11 mouse cellular contexts compared by ENCODE assay signal in genomic region chr3:94657852-94658739, GRCm38 (mm10). TPM values are rescaled to one million over a fixed set of nuclear protein-coding genes. Genes with fewer than 3 reads are reported as not detected.
A peak's percentile ranks its signal among the peaks of the same experiment; 100 is the strongest.
DNase-seq lines count a peak whose midpoint lies in the region; ATAC-seq and TF ChIP-seq lines count a peak whose summit lies in the region.
"Not testable (repeated sequence)": the region's sequence is repeated elsewhere in the genome, so short reads cannot be mapped to it uniquely, and the experiment has no call there.
"Had no signal": no experiment of that assay in that cellular context is flagged by ENCODE, and none has a peak within 500 bp of the region (broad histone marks: within the 10 kb centered on the region; RNA-seq: fewer than 3 reads in every experiment).

No protein-coding gene starts in this region.

- TF ChIP-seq EP300 in liver, postnatal 0 days (IDR thresholded peaks at IDR 0.05; ENCODE audit: low read depth): not testable (repeated sequence)

- H3K9me3 ChIP-seq in E14TG2a.4 (ENCODE audit: low read length); forebrain, embryonic 12.5 days; hindbrain, embryonic 10.5 days; kidney, embryonic 16.5 days (ENCODE audit: low read length); liver, postnatal 0 days (ENCODE audit: low read length); midbrain, embryonic 16.5 days (replicated peaks; ENCODE audit: control insufficient read depth, low read length, poor library complexity, severe bottlenecking); stomach, embryonic 16.5 days (replicated peaks; ENCODE audit: control insufficient read depth, low read length): not testable (repeated sequence)

- H3K4me1 ChIP-seq in E14TG2a.4 (replicated peaks; ENCODE audit: low read depth, low read length): peaks cover 13% of the 10 kb centered on the region
- H3K4me1 ChIP-seq in forebrain, embryonic 12.5 days; kidney, embryonic 16.5 days (ENCODE audit: insufficient read depth, low read length); midbrain, embryonic 16.5 days (ENCODE audit: control insufficient read depth, insufficient read depth, low read length); stomach, embryonic 16.5 days (ENCODE audit: control insufficient read depth, insufficient read depth, low read length): not testable (repeated sequence)
- H3K4me1 ChIP-seq in hindbrain, embryonic 10.5 days (replicated peaks): peaks cover 12% of the 10 kb centered on the region
- H3K4me1 ChIP-seq in liver, postnatal 0 days (ENCODE audit: insufficient read depth): peaks cover 13% of the 10 kb centered on the region

- H3K27ac ChIP-seq in forebrain, embryonic 12.5 days; hindbrain, embryonic 10.5 days; kidney, embryonic 16.5 days (ENCODE audit: low read length); midbrain, embryonic 16.5 days (ENCODE audit: low read length): not testable (repeated sequence)
- peak overlapping the region; percentile 34; the same call in 1 of the 2 replicates for H3K27ac ChIP-seq in liver, postnatal 0 days (ENCODE audit: low read depth)
- peak overlapping the region; percentile 37 for H3K27ac ChIP-seq in stomach, embryonic 16.5 days (ENCODE audit: low read length)

- H3K36me3 ChIP-seq in E14TG2a.4 (ENCODE audit: insufficient read depth, low read length); forebrain, embryonic 12.5 days (replicated peaks); hindbrain, embryonic 10.5 days; kidney, embryonic 16.5 days (ENCODE audit: insufficient read depth, low read length); liver, postnatal 0 days (replicated peaks; ENCODE audit: insufficient read depth, low read length); midbrain, embryonic 16.5 days (ENCODE audit: control insufficient read depth, insufficient read depth, low read length); stomach, embryonic 16.5 days (ENCODE audit: control insufficient read depth, insufficient read depth, low read length): not testable (repeated sequence)

- peak; percentile 27 for ATAC-seq in common myeloid progenitor, adult 5-6 weeks (replicated peaks; ENCODE audit: low read depth, poor library complexity, severe bottlenecking)
- ATAC-seq in forebrain, embryonic 12.5 days (ENCODE audit: low FRiP score): peak; percentile 67
- peak; percentile 52 for ATAC-seq in kidney, embryonic 16.5 days (ENCODE audit: low FRiP score, low TSS enrichment)
- ATAC-seq in liver, postnatal 0 days: peak; percentile 47
- peak; percentile 80 for ATAC-seq in midbrain, embryonic 16.5 days
- peak; percentile 5; the same call in 1 of the 2 replicates for ATAC-seq in stomach, embryonic 16.5 days (ENCODE audit: insufficient read depth, low FRiP score)

- DNase-seq in hindbrain, embryonic 10.5 days (ENCODE audit: low spot score): peak; percentile 30
- DNase-seq in liver, postnatal 0 days: not testable (repeated sequence)

- peak overlapping the region; percentile 59 for H3K4me2 ChIP-seq in forebrain, embryonic 12.5 days
- H3K4me2 ChIP-seq in kidney, embryonic 16.5 days (replicated peaks; ENCODE audit: low read depth, low read length): peak overlapping the region; percentile 61
- H3K4me2 ChIP-seq in liver, postnatal 0 days (ENCODE audit: low read depth, low read length): peak overlapping the region; percentile 78
- H3K4me2 ChIP-seq in midbrain, embryonic 16.5 days (ENCODE audit: low read length): peak overlapping the region; percentile 59
- H3K4me2 ChIP-seq in stomach, embryonic 16.5 days (ENCODE audit: low read depth, low read length): peak overlapping the region; percentile 70

- H3K4me3 ChIP-seq in E14TG2a.4 (replicated peaks; ENCODE audit: low read length): peak overlapping the region; percentile 58
- H3K4me3 ChIP-seq in forebrain, embryonic 12.5 days (replicated peaks): peak overlapping the region; percentile 37
- H3K4me3 ChIP-seq in hindbrain, embryonic 10.5 days: peak overlapping the region; percentile 54
- H3K4me3 ChIP-seq in kidney, embryonic 16.5 days (ENCODE audit: low read length): peak overlapping the region; percentile 46
- peak overlapping the region; percentile 54 for H3K4me3 ChIP-seq in liver, postnatal 0 days (ENCODE audit: low read depth, low read length)
- peak overlapping the region; percentile 41 for H3K4me3 ChIP-seq in midbrain, embryonic 16.5 days (ENCODE audit: low read depth, low read length)
- peak overlapping the region; percentile 53 for H3K4me3 ChIP-seq in stomach, embryonic 16.5 days (replicated peaks; ENCODE audit: low read length)

- H3K27me3 ChIP-seq in E14TG2a.4 (ENCODE audit: insufficient read depth, low read length): peaks cover 23% of the 10 kb centered on the region
- peaks cover 16% of the 10 kb centered on the region for H3K27me3 ChIP-seq in forebrain, embryonic 12.5 days
- H3K27me3 ChIP-seq in hindbrain, embryonic 10.5 days (ENCODE audit: insufficient read depth, poor library complexity, severe bottlenecking): peaks cover 22% of the 10 kb centered on the region
- H3K27me3 ChIP-seq in kidney, embryonic 16.5 days (ENCODE audit: insufficient read depth, low read length); liver, postnatal 0 days (ENCODE audit: insufficient read depth, low read length); midbrain, embryonic 16.5 days (ENCODE audit: control insufficient read depth, insufficient read depth, low read depth, low read length); stomach, embryonic 16.5 days (ENCODE audit: control insufficient read depth, insufficient read depth, low read length): not testable (repeated sequence)

- not testable (repeated sequence) for TF ChIP-seq CTCF in E14TG2a.4 (conservative IDR thresholded peaks at IDR 0.05; ENCODE audit: low read length); liver, postnatal 0 days (IDR thresholded peaks at IDR 0.05; ENCODE audit: low read depth)

- H3K9ac ChIP-seq in forebrain, embryonic 12.5 days: not testable (repeated sequence)
- peak overlapping the region; percentile 46 for H3K9ac ChIP-seq in kidney, embryonic 16.5 days (replicated peaks; ENCODE audit: low read length)
- peak overlapping the region; percentile 59 for H3K9ac ChIP-seq in liver, postnatal 0 days (replicated peaks)
- H3K9ac ChIP-seq in midbrain, embryonic 16.5 days (ENCODE audit: low read depth, low read length): peak overlapping the region; percentile 38; the same call in 1 of the 2 replicates
- H3K9ac ChIP-seq in stomach, embryonic 16.5 days (ENCODE audit: low read length): peak overlapping the region; percentile 72

- WGBS in forebrain, embryonic 12.5 days: 3% methylated on average over 24 of the region's 47 CpGs
- 2% methylated on average over 26 of the region's 47 CpGs for WGBS in hindbrain, embryonic 10.5 days
- 1% methylated on average over 22 of the region's 47 CpGs for WGBS in kidney, embryonic 16.5 days
- WGBS in liver, postnatal 0 days (ENCODE audit: insufficient replicate concordance): 8% methylated on average over 22 of the region's 47 CpGs
- 3% methylated on average over 22 of the region's 47 CpGs for WGBS in midbrain, embryonic 16.5 days
- 2% methylated on average over 23 of the region's 47 CpGs for WGBS in stomach, embryonic 16.5 days

RNA-seq across cellular contexts. Expression of gene Tuft1, which starts 0.6 kb away (rescaled TPM):
- 5.6 and 5.7 TPM in 2 replicates for total RNA-seq in common myeloid progenitor, adult 5-6 weeks (2017)
- polyA plus RNA-seq in forebrain, embryonic 12.5 days (2016; fragmentation: Nextera tagmentation; extraction: Ambion mirVana): 3.2 TPM in 2 replicates
- polyA plus RNA-seq in hindbrain, embryonic 10.5 days (2016; fragmentation: Nextera tagmentation; extraction: Ambion mirVana): 3.5 and 3.7 TPM in 2 replicates
- 9.7 TPM in 2 replicates for polyA plus RNA-seq in kidney, embryonic 16.5 days (2015; fragmentation: Nextera tagmentation; extraction: Ambion mirVana)
- 7.5 and 8.1 TPM in 2 replicates for polyA plus RNA-seq in liver, postnatal 0 days (2015; fragmentation: Nextera tagmentation; extraction: Ambion mirVana)
- polyA plus RNA-seq in midbrain, embryonic 16.5 days (2015; fragmentation: Nextera tagmentation; extraction: Ambion mirVana): 5.9 and 6.7 TPM in 2 replicates
- polyA plus RNA-seq in stomach, embryonic 16.5 days (2015; fragmentation: Nextera tagmentation; extraction: Ambion mirVana): 17.0 and 23.2 TPM in 2 replicates

RNA-seq across cellular contexts. Expression of gene Gm10972, which starts 15.2 kb away (rescaled TPM):
- not detected in 2 replicates for total RNA-seq in common myeloid progenitor, adult 5-6 weeks (2017)
- polyA plus RNA-seq in forebrain, embryonic 12.5 days (2016; fragmentation: Nextera tagmentation; extraction: Ambion mirVana): not detected in 2 replicates
- polyA plus RNA-seq in hindbrain, embryonic 10.5 days (2016; fragmentation: Nextera tagmentation; extraction: Ambion mirVana): not detected in 2 replicates
- polyA plus RNA-seq in kidney, embryonic 16.5 days (2015; fragmentation: Nextera tagmentation; extraction: Ambion mirVana): not detected in 2 replicates
- polyA plus RNA-seq in liver, postnatal 0 days (2015; fragmentation: Nextera tagmentation; extraction: Ambion mirVana): not detected in 2 replicates
- not detected in 2 replicates for polyA plus RNA-seq in midbrain, embryonic 16.5 days (2015; fragmentation: Nextera tagmentation; extraction: Ambion mirVana)
- not detected in 2 replicates for polyA plus RNA-seq in stomach, embryonic 16.5 days (2015; fragmentation: Nextera tagmentation; extraction: Ambion mirVana)
- total RNA-seq: adrenal gland, postnatal 14 days; gastrocnemius, postnatal 14 days; layer of hippocampus, postnatal 36 days had no signal

RNA-seq across cellular contexts. Expression of gene Selenbp2, which starts 35.3 kb away (rescaled TPM):
- 0.05 TPM in 1 of 2 replicates, not detected in the other for total RNA-seq in common myeloid progenitor, adult 5-6 weeks (2017)
- 0.22 and 0.46 TPM in 2 replicates for polyA plus RNA-seq in forebrain, embryonic 12.5 days (2016; fragmentation: Nextera tagmentation; extraction: Ambion mirVana)
- 0.20 and 0.24 TPM in 2 replicates for polyA plus RNA-seq in hindbrain, embryonic 10.5 days (2016; fragmentation: Nextera tagmentation; extraction: Ambion mirVana)
- 2.2 and 4.6 TPM in 2 replicates for polyA plus RNA-seq in kidney, embryonic 16.5 days (2015; fragmentation: Nextera tagmentation; extraction: Ambion mirVana)
- 35.1 and 39.9 TPM in 2 replicates for polyA plus RNA-seq in liver, postnatal 0 days (2015; fragmentation: Nextera tagmentation; extraction: Ambion mirVana)
- 0.97 TPM in 1 of 2 replicates, not detected in the other for polyA plus RNA-seq in midbrain, embryonic 16.5 days (2015; fragmentation: Nextera tagmentation; extraction: Ambion mirVana)
- 9.3 and 11.9 TPM in 2 replicates for polyA plus RNA-seq in stomach, embryonic 16.5 days (2015; fragmentation: Nextera tagmentation; extraction: Ambion mirVana)

Comparison
In these comparisons a context has a peak if more than half of its experiments do, and no peak if none do; other contexts are left out.
1. ATAC-seq: peak in every context shown above with its lines; median percentile 80 in midbrain, embryonic 16.5 days; 67 in forebrain, embryonic 12.5 days; 52 in kidney, embryonic 16.5 days; 47 in liver, postnatal 0 days; 27 in common myeloid progenitor, adult 5-6 weeks; 5 in stomach, embryonic 16.5 days.